10 mouse cellular contexts compared by ENCODE assay signal in the genomic region with DNA sequence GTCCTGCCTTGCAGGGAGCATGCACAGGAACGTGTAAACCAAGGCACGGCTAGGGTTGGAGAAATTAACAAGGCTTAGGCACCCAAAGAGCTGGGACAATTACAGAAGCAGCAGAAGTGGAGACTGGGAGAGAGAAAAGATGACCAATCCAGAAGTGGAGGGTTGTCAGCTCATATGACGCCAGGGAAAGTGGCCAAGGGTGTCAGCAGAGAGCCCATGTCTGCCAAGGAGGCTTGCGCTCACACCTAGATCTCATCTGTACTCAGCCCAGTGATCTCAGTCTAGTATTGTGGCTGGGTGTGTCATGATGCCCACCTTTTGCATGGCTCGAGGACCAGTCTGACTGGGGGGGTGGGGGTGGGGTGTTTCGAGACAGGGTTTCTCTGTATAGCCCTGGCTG. TPM values are rescaled to one million over a fixed set of nuclear protein-coding genes. Genes with fewer than 3 reads are reported as not detected.
DNase-seq lines count a peak whose midpoint lies in the region; TF ChIP-seq lines count a peak whose summit lies in the region.
"Had no signal": no experiment of that assay in that cellular context is flagged by ENCODE, and none has a peak within 500 bp of the region (broad histone marks: within the 10 kb centered on the region; RNA-seq: fewer than 3 reads in every experiment).

No protein-coding gene starts in this region.

- peak; percentile 48; the same call in 1 of the 2 replicates for TF ChIP-seq EP300 in heart, adult 2 months (IDR thresholded peaks at IDR 0.05; ENCODE audit: insufficient read depth, low read depth, low read length)

- peak overlapping the region; percentile 96 for H3K27ac ChIP-seq in heart, adult 2 months
- peak overlapping the region; percentile 92 for H3K27ac ChIP-seq in brown adipose tissue, adult 24 weeks (replicated peaks; ENCODE audit: low read depth, low read length)
- H3K27ac ChIP-seq in hindbrain, embryonic 10.5 days = peak overlapping the region; percentile 66; the same call in 1 of the 2 replicates

- intact Hi-C loops in heart, adult 2 months (cut with DNase I) = no loop called here
- intact Hi-C loops in heart, postnatal 25 days (cut with DNase I) = no loop called here

- TF ChIP-seq POLR2A in heart, adult 2 months (IDR thresholded peaks at IDR 0.05; ENCODE audit: insufficient read depth, low read depth, low read length) = no peak; the same call in none of the 2 replicates

- no peaks in the 10 kb centered on the region for H3K27me3 ChIP-seq in heart, adult 2 months (ENCODE audit: control insufficient read depth, insufficient read depth, low read length)
- peaks cover 5% of the 10 kb centered on the region; the same call in 1 of the 2 replicates for H3K27me3 ChIP-seq in hindbrain, embryonic 10.5 days (ENCODE audit: insufficient read depth, poor library complexity, severe bottlenecking)
- H3K27me3 ChIP-seq: Patski had no signal

- 23% methylated on average over 6 of the region's 6 CpGs for WGBS in heart, adult 2 months
- 66% methylated on average over 6 of the region's 6 CpGs for WGBS in hindbrain, embryonic 10.5 days

- H3K36me3 ChIP-seq in heart, adult 2 months (ENCODE audit: control insufficient read depth, insufficient read depth, low read length) = no peaks in the 10 kb centered on the region; the same call in 1 of the 2 replicates
- no peaks in the 10 kb centered on the region for H3K36me3 ChIP-seq in hindbrain, embryonic 10.5 days

- H3K79me2 ChIP-seq in heart, adult 2 months (replicated peaks; ENCODE audit: control insufficient read depth, insufficient read depth, low read length) = peaks cover 2% of the 10 kb centered on the region; the same call in 1 of the 2 replicates

- DNase-seq in heart, adult 2 months = peak; percentile 49 to 60
- no peak for DNase-seq in heart, postnatal 25 days (ENCODE audit: low spot score)
- DNase-seq in hindbrain, embryonic 10.5 days (ENCODE audit: low spot score) = no peak
- DNase-seq in lung, postnatal 14 days = peak; percentile 23
- no peak for DNase-seq in right cerebral cortex, adult 18-20 months
- no peak for DNase-seq in urinary bladder, postnatal 10 days (ENCODE audit: low spot score)
- DNase-seq in embryo, embryonic 10 days (ENCODE audit: low spot score) = no peak

- TF ChIP-seq CTCF in heart, adult 2 months (IDR thresholded peaks at IDR 0.05) = no peak

- H3K4me3 ChIP-seq in heart, adult 2 months = peak overlapping the region; percentile 53
- H3K4me3 ChIP-seq in brown adipose tissue, adult 24 weeks (ENCODE audit: insufficient read depth, low read depth, low read length) = peak overlapping the region; percentile 70
- H3K4me3 ChIP-seq in hindbrain, embryonic 10.5 days = peak overlapping the region; percentile 67

- peaks cover 8% of the 10 kb centered on the region for H3K4me1 ChIP-seq in heart, adult 2 months (ENCODE audit: control insufficient read depth, insufficient read depth, low read length)
- H3K4me1 ChIP-seq in brown adipose tissue, adult 24 weeks (ENCODE audit: control insufficient read depth, insufficient read depth, insufficient read length, low read length) = no peaks in the 10 kb centered on the region
- H3K4me1 ChIP-seq in hindbrain, embryonic 10.5 days (replicated peaks) = peaks cover 44% of the 10 kb centered on the region

- peak overlapping the region; percentile 86 for H3K9ac ChIP-seq in heart, adult 2 months (ENCODE audit: low read depth, low read length)

- no peaks in the 10 kb centered on the region for H3K9me3 ChIP-seq in hindbrain, embryonic 10.5 days

RNA-seq across cellular contexts. Expression of a gene that starts 0.7 kb away (rescaled TPM):
- total RNA-seq in heart, adult 2 months (2021) = not detected
- not detected in 2 replicates for polyA plus RNA-seq in heart, adult 2 months (2012; rRNA removed)
- total RNA-seq in heart, postnatal 25 days (2021) = not detected
- not detected in 2 replicates for polyA plus RNA-seq in brown adipose tissue, adult 24 weeks (2012; ENCODE audit: insufficient read depth, insufficient read length, missing spikeins)
- not detected in 2 replicates for polyA plus RNA-seq in hindbrain, embryonic 10.5 days (2016; fragmentation: Nextera tagmentation; extraction: Ambion mirVana)
- polyA plus RNA-seq: gonadal fat pad, adult 2 months; Patski had no signal

RNA-seq across cellular contexts. Expression of a gene that starts 5.9 kb away (rescaled TPM):
- 100 to 1,000 TPM; 102 to 111 TPM for total RNA-seq in heart, adult 2 months (2021)
- polyA plus RNA-seq in heart, adult 2 months (2012; rRNA removed) = 499 and 610 TPM in 2 replicates
- 100 to 1,000 TPM; 149 to 179 TPM for total RNA-seq in heart, postnatal 25 days (2021)
- 75.5 and 80.4 TPM in 2 replicates for polyA plus RNA-seq in brown adipose tissue, adult 24 weeks (2012; ENCODE audit: insufficient read depth, insufficient read length, missing spikeins)
- 78.3 and 101 TPM in 2 replicates for polyA plus RNA-seq in hindbrain, embryonic 10.5 days (2016; fragmentation: Nextera tagmentation; extraction: Ambion mirVana)

RNA-seq across cellular contexts. Expression of a gene that starts 18.5 kb away (rescaled TPM):
- total RNA-seq in heart, adult 2 months (2021) = 10 to 100 TPM; 52.8 to 59.2 TPM
- polyA plus RNA-seq in heart, adult 2 months (2012; rRNA removed) = 117 and 142 TPM in 2 replicates
- total RNA-seq in heart, postnatal 25 days (2021) = 10 to 100 TPM; 49.7 to 51.6 TPM
- 2,029 and 2,407 TPM in 2 replicates for polyA plus RNA-seq in brown adipose tissue, adult 24 weeks (2012; ENCODE audit: insufficient read depth, insufficient read length, missing spikeins)
- 12.3 and 13.5 TPM in 2 replicates for polyA plus RNA-seq in hindbrain, embryonic 10.5 days (2016; fragmentation: Nextera tagmentation; extraction: Ambion mirVana)

RNA-seq across cellular contexts. Expression of a gene that starts 42.5 kb away (rescaled TPM):
- total RNA-seq in heart, adult 2 months (2021) = 10 to 100 TPM; 20.0 to 21.1 TPM
- polyA plus RNA-seq in heart, adult 2 months (2012; rRNA removed) = 45.7 and 47.6 TPM in 2 replicates
- total RNA-seq in heart, postnatal 25 days (2021) = 10 to 100 TPM; 26.9 to 28.9 TPM
- polyA plus RNA-seq in brown adipose tissue, adult 24 weeks (2012; ENCODE audit: insufficient read depth, insufficient read length, missing spikeins) = 24.4 and 49.4 TPM in 2 replicates
- polyA plus RNA-seq in hindbrain, embryonic 10.5 days (2016; fragmentation: Nextera tagmentation; extraction: Ambion mirVana) = 32.8 and 48.5 TPM in 2 replicates

Comparison
In these comparisons a context has a peak if more than half of its experiments do, and no peak if none do; other contexts are left out.
1. DNase-seq: peak in heart, adult 2 months (2 of 2) and lung, postnatal 14 days (single experiment); none in heart, postnatal 25 days (single experiment), hindbrain, embryonic 10.5 days (single experiment), right cerebral cortex, adult 18-20 months (single experiment), urinary bladder, postnatal 10 days (single experiment) and embryo, embryonic 10 days (single experiment).
2. RNA of a gene that starts 18.5 kb away (polyA plus RNA-seq): 2,029 to 2,407 TPM in brown adipose tissue, adult 24 weeks; 117 to 142 TPM in heart, adult 2 months and 12.3 to 13.5 TPM in hindbrain, embryonic 10.5 days; every median in the first group is over 10 times any median in the second.
3. Peak in every context shown above with its lines, with median percentiles within 50 percentile points of each other: H3K27ac ChIP-seq and H3K4me3 ChIP-seq.